ENCODE assay signal across 8 mouse cellular contexts in genomic region chr5:25011019-25011485, GRCm38 (mm10).
DNase-seq lines count a peak whose midpoint lies in the region; ATAC-seq lines count a peak whose summit lies in the region.

No protein-coding gene starts in this region.

- no peak overlapping the region for H3K27ac ChIP-seq in hindbrain, embryonic 14.5 days

- ATAC-seq in hindbrain, embryonic 14.5 days (ENCODE audit: low FRiP score): peak; percentile 55

- no peak overlapping the region for H3K4me3 ChIP-seq in hindbrain, embryonic 14.5 days (replicated peaks; ENCODE audit: low read length)

- H3K36me3 ChIP-seq in hindbrain, embryonic 14.5 days (replicated peaks; ENCODE audit: control insufficient read depth, insufficient read depth): no peaks in the 10 kb centered on the region

- H3K4me2 ChIP-seq in hindbrain, embryonic 14.5 days (replicated peaks): peak overlapping the region; percentile 37; the same call in 1 of the 2 replicates

- H3K4me1 ChIP-seq in hindbrain, embryonic 14.5 days (replicated peaks; ENCODE audit: control insufficient read depth, insufficient read depth, low read length): peaks cover 5% of the 10 kb centered on the region; the same call in 1 of the 2 replicates

- DNase-seq in MN1 (ENCODE audit: low spot score): peak; percentile 76
- DNase-seq in cerebellum, adult 9-11 months: peak; percentile 83
- peak; percentile 73 to 85 for DNase-seq in frontal cortex, postnatal 25 days (ENCODE audit: low spot score in 2 of 2)
- DNase-seq in hindbrain, embryonic 14.5 days (ENCODE audit: low spot score): peak; percentile 90
- DNase-seq in layer of hippocampus, postnatal 25 days (ENCODE audit: extremely low spot score in 1 of 2, low spot score in 1 of 2): peak; percentile 75 to 92
- peak; percentile 88 for DNase-seq in lung, postnatal 25 days (ENCODE audit: low spot score)
- peak; percentile 90 for DNase-seq in retina, embryonic 14.5 days (ENCODE audit: low spot score)
- peak; percentile 89 for DNase-seq in thymus, postnatal 4 days

- no peak overlapping the region for H3K9ac ChIP-seq in hindbrain, embryonic 14.5 days

- no peaks in the 10 kb centered on the region for H3K27me3 ChIP-seq in hindbrain, embryonic 14.5 days (ENCODE audit: control insufficient read depth, insufficient read depth, low read length)

- H3K9me3 ChIP-seq in hindbrain, embryonic 14.5 days (ENCODE audit: control insufficient read depth, low read length): no peaks in the 10 kb centered on the region

- 16% methylated on average over 8 of the region's 8 CpGs for WGBS in hindbrain, embryonic 14.5 days
